Mouse (Mus musculus) kidney, postnatal 4 days (tissue): ENCODE measurements at regions not wholly inside any gene's neighbourhood (a gene's known extent, or its start where the extent isn't known, plus 50 kb on each side); places are given as distances from the start of the nearest gene placed in this dataset.

Experiments
- DNase-seq, 2 experiments: peaks; one replicate each; pipeline ENCODE4 v3.0.0; 2021; ENCODE audit warnings: mixed read lengths in 2 of 2

DNA sequence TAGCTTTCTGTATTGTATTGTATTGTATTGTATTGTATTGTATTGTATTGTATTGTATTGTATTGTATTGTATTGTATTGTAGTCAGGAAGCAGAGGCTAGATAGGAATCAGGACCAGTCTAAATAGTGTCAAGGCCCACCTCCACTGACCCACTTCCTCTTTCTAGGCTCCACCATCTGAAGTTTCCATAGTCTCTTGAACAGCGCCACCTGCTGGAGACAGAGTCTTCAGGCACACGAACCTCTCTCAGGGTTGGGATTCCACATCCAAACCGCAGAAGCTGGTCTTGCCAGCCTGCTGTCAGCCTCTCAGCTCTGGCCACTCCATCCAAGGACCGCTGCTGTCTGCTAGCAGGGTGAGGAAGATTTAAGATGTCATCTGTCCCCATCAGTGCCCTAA, 234.6 kb downstream of the Cdh26 start:
- peak; percentile 79 to 84 for DNase-seq

DNA sequence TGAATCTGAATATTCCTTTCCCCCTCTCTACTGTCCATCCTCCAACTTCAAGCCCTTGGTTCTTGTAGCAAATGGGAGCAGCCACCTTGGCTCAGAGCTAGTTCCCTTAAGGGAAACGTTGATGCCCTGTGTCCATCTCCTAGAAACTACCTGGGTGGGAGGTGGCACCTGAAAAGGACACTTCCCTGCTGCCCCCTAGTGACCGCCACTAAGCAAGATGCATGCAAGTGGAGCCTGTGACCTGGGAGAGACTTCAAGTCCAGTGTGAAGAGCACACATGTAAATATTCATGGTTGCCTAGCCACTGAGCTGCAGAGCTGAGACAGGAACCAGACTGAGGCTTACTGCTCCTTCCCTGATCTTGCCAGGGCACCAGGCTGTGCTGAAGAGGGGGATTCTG, 238.1 kb downstream of the Cdh26 start:
- peak; percentile 74 to 77 for DNase-seq

- DNase-seq: peak in 1 of 2 experiments; percentile 46
Measured at GRCm38 (mm10) chr2:178670952-178671351, 240.6 kb downstream of the Cdh26 start.

DNA sequence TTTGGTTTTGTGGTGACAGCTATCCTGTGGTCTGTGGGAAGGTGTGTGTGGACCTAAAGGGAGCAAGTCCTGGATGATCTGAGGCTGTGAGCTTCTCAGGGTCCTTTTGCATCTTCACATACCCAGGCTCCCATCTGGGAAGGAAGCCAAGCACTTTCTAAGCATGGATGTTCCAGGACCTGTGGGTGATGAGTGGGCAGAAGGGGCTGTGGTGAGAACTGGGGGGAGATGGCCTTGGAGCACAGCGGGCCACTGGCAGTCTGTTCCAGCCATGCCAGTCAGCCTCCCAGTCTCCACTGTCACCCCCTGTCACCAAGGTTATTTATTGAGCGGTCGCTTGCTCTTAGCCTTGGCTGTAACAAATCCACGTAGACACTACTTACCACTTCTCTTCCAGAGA, 243.3 kb downstream of the Cdh26 start:
- DNase-seq: no peak

GRCm38 (mm10) chr2:178674621-178675020, 244.3 kb downstream of the Cdh26 start:
- no peak for DNase-seq

GRCm38 (mm10) chr2:178676970-178677369, 246.6 kb downstream of the Cdh26 start:
- no peak for DNase-seq

DNA sequence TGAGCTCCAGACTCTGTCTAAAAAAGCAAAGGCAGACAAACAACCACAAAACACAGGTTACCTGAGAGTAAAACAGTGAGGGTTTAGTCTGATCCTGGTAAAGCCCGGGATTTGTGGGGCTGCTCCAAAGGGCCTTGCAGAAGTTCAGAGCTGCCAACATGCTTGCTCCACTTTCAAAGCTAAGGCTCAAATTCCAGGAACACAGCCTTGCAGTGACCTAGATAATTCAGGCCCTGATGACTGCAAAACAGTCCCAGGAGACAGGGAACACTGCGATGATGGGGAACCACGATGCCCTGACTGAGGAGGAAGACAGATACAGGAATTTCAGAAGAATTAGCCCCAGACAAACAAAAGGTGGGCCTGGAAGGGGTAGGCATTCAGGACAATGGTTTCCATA, 250.0 kb downstream of the Cdh26 start:
- DNase-seq: no peak

DNA sequence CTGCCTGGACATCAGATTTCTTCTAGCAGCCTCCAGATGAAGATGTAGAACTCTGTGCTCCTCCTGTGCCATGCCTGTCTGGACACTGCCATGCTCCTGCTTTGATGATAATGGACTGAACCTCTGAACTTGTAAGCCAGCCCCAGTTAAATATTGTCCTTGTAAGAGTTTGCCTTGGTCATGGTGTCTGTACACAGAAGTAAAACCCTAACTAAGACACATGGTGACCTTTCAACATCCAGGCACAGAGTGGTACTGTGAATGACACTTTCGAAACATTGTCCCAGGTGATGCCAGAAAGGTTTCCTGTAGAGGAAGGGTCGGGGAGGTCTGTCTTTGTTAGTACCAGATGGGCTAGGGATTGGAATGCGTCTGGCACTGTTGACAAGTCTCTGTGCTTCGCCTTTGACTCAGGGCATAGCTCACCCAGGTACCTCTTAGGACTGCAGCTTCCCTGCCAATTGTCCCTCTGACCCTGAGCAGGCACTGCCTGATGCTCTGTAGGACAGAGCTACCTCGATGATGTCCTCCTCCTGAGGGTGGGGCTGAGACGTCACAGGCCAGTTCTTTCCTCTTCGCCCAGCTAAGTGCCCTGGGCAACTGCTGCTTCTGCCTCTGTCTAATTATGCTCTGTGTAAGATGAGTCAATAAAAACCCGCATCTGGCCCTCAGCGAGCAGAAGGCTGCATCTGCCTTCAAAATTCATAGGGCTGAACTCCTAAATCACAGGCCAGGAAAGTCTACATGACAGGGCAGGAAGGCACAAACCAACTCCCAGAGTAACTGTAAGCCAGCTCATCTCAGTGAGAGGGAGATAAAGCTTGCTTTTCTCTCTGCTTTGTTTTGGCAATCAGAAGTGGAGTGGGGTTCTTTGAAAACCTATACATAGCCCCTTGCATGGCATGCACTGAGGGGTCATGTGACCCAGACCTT, 254.0 kb downstream of the Cdh26 start:
- no peak for DNase-seq

GRCm38 (mm10) chr2:178685211-178685610, 254.9 kb downstream of the Cdh26 start:
- no peak for DNase-seq

- DNase-seq: no peak
Measured at GRCm38 (mm10) chr2:178686167-178686601, 255.9 kb downstream of the Cdh26 start.

- no peak for DNase-seq
Measured at GRCm38 (mm10) chr2:178688586-178688985, 258.3 kb downstream of the Cdh26 start.

GRCm38 (mm10) chr2:178691190-178691864, 261.0 kb downstream of the Cdh26 start:
- DNase-seq: no peak

DNA sequence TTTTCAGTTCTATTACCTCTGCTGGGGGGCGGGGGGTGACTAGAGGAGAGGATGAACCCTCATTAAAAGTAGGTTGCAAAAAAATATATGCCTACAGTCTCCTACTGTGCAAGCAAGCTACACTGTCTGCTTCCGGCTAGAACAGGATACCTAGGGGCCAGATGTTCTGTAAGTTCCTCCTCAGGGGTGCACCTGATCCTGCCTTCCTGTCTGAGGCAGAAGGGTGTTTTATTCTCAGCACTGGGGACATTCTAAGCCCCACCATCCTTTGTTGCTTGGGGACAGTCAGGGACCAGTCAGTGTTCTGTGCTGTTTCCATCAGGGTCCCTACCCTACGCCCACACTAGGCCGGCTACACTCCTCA, 261.5 kb downstream of the Cdh26 start:
- no peak for DNase-seq

DNA sequence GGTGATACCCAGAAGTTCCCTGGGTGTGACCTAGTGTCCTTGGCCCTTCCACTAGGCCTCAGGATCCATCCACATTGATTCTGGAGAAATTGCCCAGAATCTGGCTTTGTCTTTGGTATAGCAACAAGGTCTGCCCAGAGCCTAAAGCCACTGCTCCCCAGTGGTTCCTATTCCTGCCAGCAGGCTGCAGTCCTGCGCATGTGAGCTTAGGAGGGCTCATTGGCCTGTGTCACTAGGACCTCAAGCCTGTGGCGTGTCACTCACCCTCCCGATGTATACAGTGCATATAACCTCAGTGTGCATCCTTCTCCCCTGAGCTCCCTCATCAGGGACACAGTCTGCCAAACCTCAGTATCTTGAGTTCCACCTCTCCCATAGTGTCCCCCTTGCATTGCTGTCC, 261.9 kb downstream of the Cdh26 start:
- no peak for DNase-seq

GRCm38 (mm10) chr2:178698648-178699047, 268.3 kb downstream of the Cdh26 start:
- peak; percentile 59 to 70 for DNase-seq

DNA sequence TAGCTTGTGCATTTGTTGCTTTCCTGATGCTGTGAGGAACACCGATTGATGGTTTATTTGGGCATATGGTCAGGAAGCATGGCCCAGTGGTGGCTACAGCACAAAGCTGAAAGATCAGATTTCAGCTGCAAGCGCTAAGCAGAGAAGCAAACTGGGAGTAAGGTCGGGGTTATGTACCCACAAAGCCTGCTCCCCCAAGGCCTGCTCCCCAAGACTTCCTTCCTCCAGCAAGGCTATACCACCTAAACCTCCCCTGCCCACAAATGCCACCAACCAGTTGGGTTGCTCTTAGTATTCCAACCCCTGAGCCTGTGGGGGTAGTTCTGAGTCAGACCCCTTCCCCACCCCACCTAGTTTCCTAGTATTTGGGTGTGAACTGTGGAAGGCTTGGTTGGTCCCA, 270.5 kb downstream of the Cdh26 start:
- no peak for DNase-seq

DNA sequence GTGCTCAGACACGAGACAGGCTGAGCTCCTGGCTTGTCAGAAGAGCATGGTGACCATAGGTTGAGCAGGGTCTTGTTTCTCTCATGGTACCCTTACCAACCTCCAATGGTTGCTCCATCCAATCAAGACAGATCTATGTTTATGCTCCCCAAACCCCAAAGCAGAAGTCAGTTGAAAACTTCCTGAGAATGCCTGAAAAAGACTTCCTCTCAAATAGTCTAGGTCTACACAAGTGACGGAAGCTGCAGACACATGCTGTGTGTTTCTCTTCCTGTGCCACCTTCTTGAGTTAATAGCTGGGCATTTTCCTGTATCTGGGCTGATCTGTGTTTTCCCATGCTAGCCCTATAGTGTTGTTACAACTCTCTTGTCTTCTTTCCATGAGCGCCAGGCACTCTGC, 274.2 kb downstream of the Cdh26 start:
- DNase-seq: no peak

DNA sequence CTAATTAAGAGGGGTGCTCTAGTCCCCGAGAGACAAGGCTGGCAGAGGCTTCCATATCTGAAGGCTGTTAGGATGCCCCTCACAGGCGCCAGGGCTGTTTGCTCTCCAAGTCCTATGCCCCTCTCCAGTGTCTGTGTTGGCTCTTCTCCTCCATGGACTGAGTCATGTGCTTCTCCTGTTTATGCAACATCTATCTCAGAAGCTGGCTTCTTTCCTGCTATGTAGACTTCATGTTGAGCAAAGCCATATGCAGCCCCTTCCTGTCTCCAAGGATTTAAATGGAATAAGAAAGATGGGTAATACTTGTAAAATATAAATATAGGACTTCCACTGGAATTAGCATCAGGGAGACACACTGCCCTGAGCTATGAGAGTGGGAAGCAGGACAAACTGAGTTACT, 278.3 kb downstream of the Cdh26 start:
- DNase-seq: no peak

DNA sequence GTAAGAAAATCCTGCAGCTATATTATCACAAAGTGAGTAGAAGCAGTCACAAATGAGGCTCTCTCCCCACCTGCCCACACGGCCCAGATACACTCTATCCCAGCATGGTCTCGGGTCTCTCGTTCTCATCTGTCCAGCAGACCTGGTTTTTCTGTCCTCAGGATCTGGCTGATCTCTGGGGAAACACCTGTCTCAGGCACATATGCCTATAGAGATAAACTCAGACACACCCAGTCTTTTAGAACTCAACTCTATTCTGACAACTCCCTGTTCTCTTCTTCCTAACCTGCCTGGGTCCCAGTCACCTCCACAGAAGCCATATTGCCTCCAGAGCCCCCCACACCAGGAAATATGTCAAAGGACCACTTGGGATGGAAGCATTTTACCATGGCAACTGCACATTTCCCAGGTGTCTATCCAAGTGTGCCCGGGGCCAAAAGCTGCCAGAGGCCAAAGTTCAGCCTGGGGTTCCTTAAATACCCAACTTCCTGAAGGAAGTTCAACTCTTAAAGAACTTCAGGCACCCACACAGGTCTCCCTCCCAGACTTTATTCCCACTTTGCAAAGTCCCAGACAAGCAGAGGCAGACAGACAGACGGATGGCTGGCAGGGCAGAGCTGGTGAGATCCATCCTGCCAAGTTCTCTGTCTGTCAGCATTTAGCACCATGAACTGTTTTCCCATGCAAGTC, 279.0 kb downstream of the Cdh26 start:
- no peak for DNase-seq

DNA sequence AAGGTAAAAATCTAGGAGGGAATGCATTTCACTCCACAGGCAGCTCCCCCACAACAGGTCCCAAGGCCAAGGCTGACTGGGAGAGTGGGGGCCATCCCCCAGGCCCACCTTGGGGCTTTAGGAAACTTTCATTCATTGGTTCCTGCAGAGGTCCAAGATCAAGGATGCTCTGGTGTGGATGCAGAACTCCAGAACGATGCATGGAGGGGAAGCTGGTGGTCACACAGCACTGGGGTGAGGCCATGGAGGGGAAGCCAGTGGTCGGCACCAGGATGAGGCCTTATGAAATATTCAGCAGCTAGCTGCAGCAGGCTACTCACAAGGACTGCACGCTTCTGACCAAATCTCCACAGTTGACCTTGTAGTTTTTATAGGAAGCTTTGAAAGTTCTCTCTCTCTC, 279.7 kb downstream of the Cdh26 start:
- DNase-seq: no peak

DNA sequence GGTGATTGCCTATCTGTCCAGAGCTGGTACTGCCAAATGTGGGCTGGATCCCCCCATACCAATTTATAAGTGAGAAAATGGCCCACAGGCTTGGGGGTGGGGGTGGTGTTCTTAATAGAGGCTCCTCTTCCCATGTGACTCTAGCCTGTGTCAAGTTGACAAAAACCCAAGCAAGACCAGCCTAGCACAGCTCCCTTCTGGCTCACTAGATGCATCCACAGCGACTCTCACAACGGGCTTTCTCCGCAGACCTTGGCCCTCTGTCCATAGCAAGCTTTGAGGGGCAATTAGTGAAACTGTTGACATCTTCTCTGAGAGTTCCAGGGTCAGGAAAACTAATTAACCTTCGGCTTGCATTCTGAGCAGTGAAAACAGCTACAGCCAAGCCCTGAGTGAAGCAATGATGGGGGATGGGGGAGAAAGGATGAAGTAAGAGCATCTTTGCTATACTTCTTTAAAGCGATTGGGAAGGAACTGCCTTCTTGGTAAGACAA, 281.3 kb downstream of the Cdh26 start:
- peak in 1 of 2 experiments; percentile 47 for DNase-seq

- DNase-seq: peak in 1 of 2 experiments; percentile 25
Measured at GRCm38 (mm10) chr2:178712391-178712892, 282.1 kb downstream of the Cdh26 start.
